Mouse (Mus musculus) adrenal gland, postnatal 25 days (tissue): ENCODE measurements around the gene Sh2d3c. TPM values are rescaled to one million over a fixed set of nuclear protein-coding genes. Genes with fewer than 3 reads are reported as not detected.

Experiments used
- DNase-seq: peaks from one replicate; pipeline ENCODE4 v3.0.0; 2021; ENCODE audit warnings: mixed read lengths
- total RNA-seq: library from RNA; stranded (reverse); gene quantifications from 2 replicates; pipeline ENCODE4 v1.2.3, GENCODE M21; 2021

The Sh2d3c gene
- total RNA-seq, 1 experiment from 2014 or later, result 23.7 TPM

GRCm38 (mm10) chr2:32757056-32757845 is 36.4 kb downstream of the Sh2d3c start, which contains the start of gene Tor2a:
Tor2a (plus strand) TSS chr2:32757234.
- DNase-seq, result peak; percentile 95

DNA sequence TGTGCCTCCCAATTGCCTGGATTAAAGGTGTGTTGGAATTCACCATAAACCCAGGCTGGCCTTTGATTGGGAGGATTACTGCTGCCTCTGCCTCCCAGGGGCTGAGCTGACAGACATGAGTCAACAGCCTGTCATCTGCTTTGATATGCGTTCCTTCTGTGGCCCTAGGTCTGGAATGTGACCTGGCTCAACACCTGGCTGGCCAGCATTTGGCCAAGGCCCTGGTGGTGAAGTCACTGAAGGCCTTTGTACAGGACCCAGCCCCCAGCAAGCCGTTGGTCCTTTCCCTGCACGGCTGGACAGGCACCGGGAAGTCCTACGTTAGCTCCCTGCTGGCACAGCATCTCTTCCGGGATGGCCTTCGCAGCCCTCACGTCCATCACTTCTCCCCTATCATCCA is 37.6 kb downstream of the Sh2d3c start:
- DNase-seq, result no peak

DNA sequence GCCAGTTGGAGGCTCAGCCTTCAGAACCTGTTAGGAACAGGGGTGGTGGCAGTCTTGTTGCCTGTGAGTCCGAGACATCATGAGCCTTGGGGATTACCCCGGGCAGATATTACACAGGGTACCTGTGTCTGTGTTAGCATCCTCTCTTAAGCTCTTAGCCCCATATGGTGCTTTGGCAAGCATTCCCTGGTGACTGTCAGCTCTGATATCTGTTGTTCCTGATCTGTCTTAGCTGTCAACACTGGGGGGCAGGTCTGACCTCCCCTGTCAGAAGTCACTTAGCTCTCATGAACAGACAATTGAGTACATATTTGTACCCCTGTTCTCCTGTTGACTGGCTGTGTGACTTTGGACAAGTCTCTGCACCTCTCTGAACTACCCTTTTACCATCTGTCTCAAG is 38.1 kb downstream of the Sh2d3c start:
- no peak for DNase-seq

- DNase-seq, result no peak
Observed at GRCm38 (mm10) chr2:32761361-32761760, 40.5 kb downstream of the Sh2d3c start.

DNA sequence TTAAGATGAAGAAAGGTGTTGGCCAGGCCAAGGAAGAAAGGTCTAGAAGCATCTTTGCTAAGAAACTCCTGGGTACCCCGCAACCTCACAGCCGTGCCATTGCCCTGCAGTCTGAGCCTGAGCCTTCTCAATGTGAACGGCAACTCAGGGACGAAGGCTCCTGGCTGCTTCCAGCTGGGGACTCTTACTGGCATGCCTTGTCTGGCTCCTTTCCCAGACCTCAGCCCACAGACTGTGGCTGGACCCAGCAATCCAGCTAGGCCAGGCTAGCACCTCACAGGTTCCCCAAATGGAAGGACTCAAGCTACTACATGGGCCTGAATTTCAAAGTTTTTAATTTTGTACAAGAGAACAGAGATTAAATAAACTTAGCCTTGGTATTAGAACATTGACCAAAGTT is 41.0 kb downstream of the Sh2d3c start:
- DNase-seq, result no peak

GRCm38 (mm10) chr2:32763353-32763752 is 42.5 kb downstream of the Sh2d3c start:
- no peak for DNase-seq

- no peak for DNase-seq
Observed at GRCm38 (mm10) chr2:32767241-32767640, 46.4 kb downstream of the Sh2d3c start.

DNA sequence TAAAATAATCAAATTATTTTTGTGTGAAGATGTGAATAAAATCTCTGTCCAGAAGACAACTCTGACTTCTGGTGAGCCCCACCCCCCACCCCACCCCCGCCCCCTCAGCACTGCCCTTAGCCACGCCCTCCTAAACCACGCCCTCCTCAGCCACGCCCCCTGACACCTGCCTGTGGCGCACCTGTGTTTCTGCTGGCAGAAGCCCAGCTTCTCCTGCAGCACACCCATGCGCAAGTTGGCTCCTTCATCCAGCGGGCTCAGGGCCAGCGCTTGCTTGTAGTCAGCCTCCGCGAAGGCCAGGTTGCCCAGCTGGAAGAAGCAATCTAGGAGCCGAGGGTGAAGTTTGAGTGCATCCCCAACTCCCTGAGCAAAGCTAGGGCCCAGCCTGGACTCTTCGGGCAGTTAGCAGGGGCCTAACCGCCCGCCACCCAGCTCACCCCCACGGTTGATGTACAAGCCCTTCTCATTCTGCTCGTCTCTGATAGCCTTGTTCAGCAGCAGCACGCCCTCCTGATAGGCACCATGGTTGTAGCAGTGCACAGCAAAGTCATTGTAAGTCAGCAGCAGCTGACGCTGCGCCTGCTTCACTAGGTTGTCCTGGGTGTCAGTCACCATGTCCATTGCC is 47.9 kb downstream of the Sh2d3c start:
- no peak for DNase-seq

- DNase-seq, result no peak
Observed at GRCm38 (mm10) chr2:32769327-32770085, 48.7 kb downstream of the Sh2d3c start.

DNA sequence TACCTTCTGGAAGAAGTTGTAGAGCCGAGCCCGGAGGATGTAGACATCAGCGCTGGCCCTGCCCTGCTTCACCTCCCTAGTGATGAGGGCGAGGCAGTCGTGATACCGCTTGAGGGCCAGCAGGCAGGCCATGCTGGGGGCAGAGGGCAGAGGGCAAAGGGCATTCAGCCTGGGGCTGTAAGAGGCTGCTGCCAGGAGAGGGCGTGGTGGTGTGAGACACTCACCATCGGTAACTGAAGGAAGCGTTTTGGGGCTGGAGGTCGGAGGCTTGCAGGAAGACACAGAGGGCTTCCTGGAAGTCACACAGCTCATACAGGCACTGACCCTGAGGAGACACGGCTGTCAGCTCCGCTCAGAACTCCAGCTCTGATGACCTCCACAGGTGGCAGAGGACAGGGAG is 51.0 kb downstream of the Sh2d3c start:
- no peak for DNase-seq

DNA sequence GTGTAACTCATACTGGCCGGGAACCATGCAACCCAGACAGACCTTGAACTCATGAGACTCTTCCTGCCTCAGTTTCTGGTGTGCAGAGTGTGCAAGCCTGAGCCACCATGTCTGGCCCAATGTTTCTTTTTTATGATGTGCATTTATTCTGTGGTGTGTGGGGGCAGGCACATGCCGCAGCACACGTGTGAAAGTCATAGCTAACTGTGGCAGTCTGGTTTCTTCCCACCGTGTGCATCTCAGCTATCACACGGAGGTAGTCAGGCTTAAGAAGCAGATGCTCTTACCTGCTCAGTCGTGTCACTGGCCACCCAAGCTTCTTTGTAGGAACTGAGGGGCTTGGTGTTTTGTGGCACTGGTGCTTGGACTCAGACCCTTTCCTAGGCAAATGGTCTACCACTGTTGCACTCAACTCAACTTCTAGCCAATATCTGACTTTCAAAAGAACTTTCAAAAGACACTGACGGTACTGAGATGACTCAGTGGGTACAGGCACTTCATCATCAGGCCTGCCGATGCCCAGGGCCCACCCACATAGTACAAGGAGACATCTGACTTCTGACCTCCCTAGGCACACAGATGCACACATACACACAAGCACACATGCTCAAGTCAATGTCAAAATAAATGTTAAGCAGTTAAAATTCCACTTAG is 51.9 kb downstream of the Sh2d3c start:
- DNase-seq, result no peak

- peak; percentile 98 for DNase-seq
Observed at GRCm38 (mm10) chr2:32775359-32776074, 54.7 kb downstream of the Sh2d3c start, which contains the start of the genes Ttc16 and Ptrh1. Ttc16 (minus strand) TSS chr2:32775633. Ptrh1 (plus strand) TSS chr2:32775786.

GRCm38 (mm10) chr2:32776192-32776591 is 55.3 kb downstream of the Sh2d3c start:
- DNase-seq, result no peak

GRCm38 (mm10) chr2:32778081-32778480 is 57.2 kb downstream of the Sh2d3c start:
- DNase-seq, result no peak

- DNase-seq, result peak; percentile 65
Observed at GRCm38 (mm10) chr2:32779131-32779530, 58.3 kb downstream of the Sh2d3c start.

- DNase-seq, result no peak
Observed at GRCm38 (mm10) chr2:32779714-32780113, 58.9 kb downstream of the Sh2d3c start.

- no peak for DNase-seq
Observed at GRCm38 (mm10) chr2:32781710-32782109, 60.9 kb downstream of the Sh2d3c start.

- no peak for DNase-seq
Observed at GRCm38 (mm10) chr2:32784048-32784681, 63.3 kb downstream of the Sh2d3c start, which contains the start of gene Cfap157. Cfap157 (minus strand) TSS chr2:32784428.

DNA sequence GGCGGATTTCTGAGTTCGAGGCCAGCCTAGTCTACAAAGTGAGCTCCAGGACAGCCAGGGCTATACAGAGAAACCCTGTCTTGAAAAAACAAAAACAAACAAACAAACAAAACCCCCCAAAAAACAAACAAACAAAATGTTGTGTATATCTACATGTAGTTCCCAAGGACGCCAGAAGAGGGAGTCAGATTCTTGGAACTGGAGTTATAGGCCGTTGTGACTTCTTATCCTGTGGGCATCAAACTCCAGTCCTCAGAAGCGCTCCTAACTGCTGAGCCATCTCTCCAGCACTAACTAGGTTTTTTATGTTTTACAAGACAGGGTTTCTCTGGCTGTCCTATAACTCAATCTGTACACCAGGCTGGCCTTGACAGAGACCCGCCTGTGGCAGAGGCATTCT is 66.3 kb downstream of the Sh2d3c start:
- no peak for DNase-seq

GRCm38 (mm10) chr2:32788581-32788980 is 67.7 kb downstream of the Sh2d3c start:
- no peak for DNase-seq

DNA sequence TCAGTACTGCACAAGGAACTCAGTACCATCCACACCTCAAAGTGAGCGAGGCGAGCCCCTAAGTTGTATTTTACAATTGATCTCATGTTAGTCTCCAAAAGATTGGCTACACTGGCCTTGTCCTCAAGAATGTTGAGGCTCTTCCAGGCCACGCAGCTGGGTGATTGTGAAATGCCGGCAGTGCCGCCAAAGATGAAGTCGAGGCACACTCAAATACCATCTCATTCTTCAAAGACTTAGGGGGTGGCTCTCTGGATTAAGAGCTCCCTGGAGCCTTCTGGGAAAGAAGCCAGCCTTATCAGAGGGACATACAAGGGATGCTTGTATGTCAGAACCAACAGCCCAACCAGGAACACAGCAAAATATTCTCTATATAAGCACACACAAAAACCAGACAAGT is 70.4 kb downstream of the Sh2d3c start:
- no peak for DNase-seq
